Mouse (Mus musculus) heart, postnatal 0 days (tissue): ENCODE measurements around the gene Pkp1.

Experiments
- CTCF ChIP-seq: IDR thresholded peaks from 2 replicates; pipeline ENCODE4 v1.5.1; 2016; ENCODE audit warnings: antibody characterized with exemption, control low read depth, low read depth
- EP300 ChIP-seq: IDR thresholded peaks from 2 replicates; pipeline ENCODE4 v1.6.1; 2016; ENCODE audit warnings: antibody characterized with exemption, low read depth

DNA sequence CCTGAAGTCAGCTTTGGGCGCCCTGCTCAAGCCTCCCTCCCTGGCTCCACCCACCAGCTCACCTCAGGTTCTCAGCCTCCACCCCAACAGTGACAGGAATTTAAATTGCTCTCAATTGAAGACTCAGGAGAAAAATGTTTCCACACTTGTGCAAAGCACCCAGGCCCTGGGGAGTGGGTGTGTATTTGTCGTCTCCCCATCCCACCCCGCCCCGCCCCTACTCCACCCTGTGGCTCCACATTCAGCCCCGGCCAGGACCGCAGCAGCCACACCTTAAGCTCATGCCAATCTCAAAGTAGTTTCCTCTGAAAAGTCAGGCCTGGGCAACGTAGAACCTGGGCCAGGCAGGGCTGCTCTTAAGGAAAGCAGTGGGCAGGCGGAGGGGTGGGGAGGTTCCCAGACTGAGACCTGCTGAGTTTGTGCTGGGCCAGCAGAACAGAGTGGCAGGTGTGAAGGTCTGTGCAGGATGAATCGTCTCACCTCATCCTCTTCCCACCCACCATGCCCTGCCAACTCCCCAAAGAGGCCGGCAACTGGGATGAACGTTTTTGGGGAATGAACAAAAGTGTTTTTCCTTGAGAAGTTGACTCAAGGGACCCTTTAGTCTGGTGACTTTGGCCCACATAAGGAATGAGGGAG, 61.8 kb downstream of the Pkp1 start:
- TF ChIP-seq CTCF (no peak), EP300 (0 out of 2 replicates have a peak, but pooled peaks have one; percentile 3)
